Mouse (Mus musculus) thymus, postnatal 4 days (tissue): ENCODE results near the gene Zfp282.
"Not testable (repeated sequence)": the region's sequence is repeated elsewhere in the genome, so short reads cannot be mapped to it uniquely, and the experiment has no call there.

Source experiments
- DNase-seq: peaks from one replicate; pipeline ENCODE4 v3.0.0; 2021

The Zfp282 gene

DNA sequence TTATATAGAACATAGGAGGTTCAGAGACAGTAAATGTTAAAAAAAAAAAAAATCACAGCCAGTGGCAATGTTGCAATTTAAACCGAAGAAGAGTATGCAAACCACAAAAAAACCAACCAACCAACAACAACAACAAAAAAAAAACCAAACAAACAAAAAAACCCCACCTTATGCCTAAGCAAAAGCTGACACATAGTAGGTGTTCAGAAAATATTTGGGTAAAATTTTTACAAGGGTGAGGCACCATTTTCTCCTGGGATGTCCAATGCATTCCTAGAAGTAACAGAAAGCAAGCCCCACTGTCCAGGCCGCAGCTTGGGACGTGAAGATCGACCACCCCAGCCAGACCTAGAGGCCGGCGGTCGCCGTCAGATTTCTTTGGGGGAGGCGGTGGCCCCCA lies at the start of gene Zfp282:
TSS of gene Zfp282 (plus strand) at position 147 of the 400 bp plus-strand sequence.
- DNase-seq = no peak

GRCm38 (mm10) chr6:47827462-47827861 lies 49.5 kb upstream of the Zfp282 start:
- no peak for DNase-seq

GRCm38 (mm10) chr6:47828950-47829349 lies 48.1 kb upstream of the Zfp282 start:
- no peak for DNase-seq

DNA sequence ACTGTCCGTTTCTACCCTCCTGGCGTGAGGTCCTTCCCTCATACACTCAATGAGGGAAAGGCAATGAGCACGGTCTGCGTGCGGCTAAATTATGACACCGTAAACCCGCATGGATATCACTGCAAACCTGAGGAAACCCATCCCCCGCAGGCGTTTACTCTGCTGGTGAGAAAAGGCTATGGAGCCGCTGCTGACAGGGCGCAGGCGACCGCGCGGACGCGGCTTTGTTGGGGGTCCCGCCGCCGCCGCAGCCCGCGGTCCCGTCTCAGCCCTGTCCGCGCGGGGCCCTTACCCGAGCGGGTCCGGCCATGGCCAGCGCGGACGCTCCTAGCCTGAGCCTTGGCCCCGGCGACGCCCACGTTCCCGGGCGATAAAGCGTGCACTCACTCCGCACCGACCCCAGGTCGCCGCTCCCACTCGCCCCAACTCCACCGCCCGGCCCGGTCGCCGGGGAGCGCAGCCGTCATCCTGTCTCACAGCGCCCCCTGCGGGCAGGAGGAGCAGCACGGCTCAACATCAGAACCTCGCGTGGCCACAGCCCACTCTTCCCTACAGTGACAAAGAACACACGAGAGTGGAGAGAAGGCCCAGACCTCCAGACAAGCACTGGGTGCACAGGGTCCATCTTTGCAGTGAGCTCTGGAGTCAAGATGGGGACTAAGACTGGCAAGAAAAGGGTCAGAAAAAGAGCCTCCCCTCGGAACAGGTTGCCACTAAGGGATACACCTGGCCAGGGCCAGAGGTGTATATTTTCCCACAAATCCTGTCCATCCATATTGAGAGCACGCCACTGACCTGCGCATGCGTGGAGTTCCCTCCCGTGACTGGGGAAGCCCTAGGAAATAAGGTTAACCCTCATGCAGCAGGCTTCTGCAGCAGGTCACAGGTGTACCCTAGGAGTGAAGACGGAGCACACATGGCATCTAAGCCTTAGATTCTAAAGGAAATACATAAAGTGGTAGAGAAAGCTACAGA lies 46.6 kb upstream of the Zfp282 start, which contains the start of gene Zfp786:
TSS of gene Zfp786 (minus strand) at position 764 of the 975 bp plus-strand sequence.
- peak; percentile 98 for DNase-seq

- DNase-seq = no peak
Measured at GRCm38 (mm10) chr6:47832220-47832619, 44.8 kb upstream of the Zfp282 start.

GRCm38 (mm10) chr6:47835482-47835983 lies 41.5 kb upstream of the Zfp282 start, which contains the start of gene Zfp398:
Gene Zfp398 (plus strand): TSS chr6:47835661.
- peak; percentile 99 for DNase-seq

GRCm38 (mm10) chr6:47835984-47836521 lies 41.0 kb upstream of the Zfp282 start:
- peak; percentile 67 for DNase-seq

GRCm38 (mm10) chr6:47837630-47838029 lies 39.4 kb upstream of the Zfp282 start:
- DNase-seq = no peak

GRCm38 (mm10) chr6:47841077-47841476 lies 35.9 kb upstream of the Zfp282 start:
- DNase-seq = no peak

DNA sequence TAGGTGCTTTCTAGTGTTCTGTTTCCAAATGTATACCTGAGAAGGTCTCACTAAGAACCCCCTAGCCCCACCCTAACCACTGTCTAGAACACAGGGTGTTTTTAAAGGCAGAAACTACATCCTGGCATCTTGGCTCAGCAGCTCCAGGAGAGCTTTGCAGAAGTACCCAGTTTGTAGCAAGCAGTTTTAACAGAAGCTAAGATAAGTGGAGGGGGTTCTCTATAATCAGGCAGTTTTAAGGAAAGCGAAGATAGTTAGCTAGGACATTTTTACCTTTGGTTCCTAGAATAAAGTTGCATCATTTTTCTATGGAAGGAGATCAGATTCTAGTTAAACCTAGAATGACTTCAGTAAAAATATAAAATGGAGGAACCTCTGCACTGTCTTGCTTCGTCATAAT lies 35.2 kb upstream of the Zfp282 start:
- DNase-seq = no peak

DNA sequence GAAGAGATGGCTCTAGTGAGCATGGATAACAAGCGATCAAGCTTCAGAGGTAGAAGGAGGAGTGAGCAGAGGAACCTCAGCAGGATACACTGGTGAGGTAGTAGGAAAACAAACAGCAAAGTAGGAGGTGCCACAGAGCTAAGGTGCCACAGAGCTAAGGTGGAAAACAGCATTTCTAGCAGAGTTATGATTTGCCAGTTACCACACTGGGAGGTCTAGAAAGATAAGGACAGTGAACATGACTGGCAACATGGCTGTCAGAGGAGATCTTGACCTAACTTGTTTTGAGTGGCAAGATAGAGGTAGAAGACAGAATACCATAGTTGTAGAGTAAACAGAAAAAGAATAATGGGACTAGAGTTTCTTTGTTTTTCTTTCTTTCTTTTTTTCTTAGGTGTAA lies 34.7 kb upstream of the Zfp282 start:
- no peak for DNase-seq

DNA sequence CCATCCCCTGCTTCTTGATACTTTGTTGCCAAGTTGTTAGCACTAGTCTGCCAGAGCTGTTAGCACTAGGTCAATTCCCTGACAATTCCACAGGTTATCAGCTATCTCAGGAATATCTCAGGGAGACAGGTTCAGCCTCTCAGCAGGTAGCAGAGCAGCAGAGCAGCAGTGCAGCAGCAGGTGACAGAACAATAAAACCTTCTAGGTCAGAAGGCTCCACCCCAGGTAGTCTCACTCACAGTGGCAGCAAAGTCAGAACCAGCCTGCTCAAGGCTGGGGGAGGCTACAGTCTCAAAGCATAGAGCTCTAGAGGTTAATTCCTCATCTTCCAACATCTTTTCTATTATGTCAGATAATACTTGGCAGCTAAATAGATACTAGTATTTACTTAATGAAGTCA lies 31.2 kb upstream of the Zfp282 start:
- no peak for DNase-seq

DNA sequence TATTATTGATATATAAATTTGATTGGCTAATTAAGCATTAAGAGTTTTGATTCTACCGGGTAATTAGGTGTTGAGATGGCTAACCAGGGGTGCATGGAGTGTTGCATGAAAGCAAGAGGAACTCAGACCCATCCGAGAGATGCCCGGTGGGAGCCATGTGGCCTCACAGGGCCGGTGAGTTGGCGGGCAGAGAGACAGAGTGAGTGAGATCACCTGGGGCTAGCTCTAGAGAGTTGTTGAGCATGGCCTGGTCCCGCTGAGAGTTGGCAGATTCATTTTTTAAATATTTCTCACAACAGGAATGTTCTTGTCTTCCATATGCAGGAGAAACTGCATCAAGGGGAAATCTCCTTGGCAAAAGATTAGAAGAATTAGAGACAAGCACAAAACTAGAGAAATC lies 19.8 kb upstream of the Zfp282 start:
- no peak for DNase-seq

GRCm38 (mm10) chr6:47857729-47858128 lies 19.3 kb upstream of the Zfp282 start:
- DNase-seq = not testable (repeated sequence)

GRCm38 (mm10) chr6:47872266-47872665 lies 4.7 kb upstream of the Zfp282 start:
- no peak for DNase-seq

- DNase-seq = peak; percentile 82
Measured at GRCm38 (mm10) chr6:47877461-47878132, 593 bp downstream of the Zfp282 start.

- peak; percentile 40 for DNase-seq
Measured at GRCm38 (mm10) chr6:47878133-47878514, 1.1 kb downstream of the Zfp282 start.

GRCm38 (mm10) chr6:47878593-47878992 lies 1.6 kb downstream of the Zfp282 start:
- no peak for DNase-seq

DNA sequence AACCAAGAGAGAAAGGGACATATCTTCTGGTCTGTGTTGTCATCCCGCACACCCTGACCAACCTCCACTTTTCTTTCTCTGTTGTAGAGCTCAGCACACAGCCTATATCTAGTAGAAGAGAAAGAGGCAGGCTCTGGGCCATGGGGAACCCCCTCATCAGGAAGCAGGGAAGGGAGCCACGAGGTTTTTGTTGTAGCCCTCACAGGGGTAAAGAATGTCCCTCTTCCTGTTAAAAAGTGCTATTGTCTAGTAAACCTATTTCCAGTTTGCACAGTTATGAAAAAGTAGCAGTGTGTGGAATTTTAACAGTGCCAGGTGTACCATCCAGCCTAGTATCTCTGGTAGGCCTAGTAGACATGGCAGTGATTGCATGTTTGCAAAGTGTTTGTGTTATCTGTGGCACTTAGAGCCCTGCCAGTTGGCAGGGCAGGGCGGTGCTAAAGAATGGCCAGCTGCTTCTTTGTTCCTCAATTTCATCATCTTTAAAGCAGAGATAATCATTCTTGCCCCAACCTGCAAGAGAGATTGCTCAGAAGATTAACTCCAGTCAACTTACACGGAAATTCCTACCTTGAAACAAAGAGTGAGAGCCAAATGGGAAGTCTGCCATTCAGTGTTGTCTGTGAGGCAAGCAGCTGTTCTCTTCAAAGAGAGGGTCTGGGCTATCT lies 2.2 kb downstream of the Zfp282 start:
- DNase-seq = no peak

GRCm38 (mm10) chr6:47880166-47880565 lies 3.2 kb downstream of the Zfp282 start:
- DNase-seq = no peak

DNA sequence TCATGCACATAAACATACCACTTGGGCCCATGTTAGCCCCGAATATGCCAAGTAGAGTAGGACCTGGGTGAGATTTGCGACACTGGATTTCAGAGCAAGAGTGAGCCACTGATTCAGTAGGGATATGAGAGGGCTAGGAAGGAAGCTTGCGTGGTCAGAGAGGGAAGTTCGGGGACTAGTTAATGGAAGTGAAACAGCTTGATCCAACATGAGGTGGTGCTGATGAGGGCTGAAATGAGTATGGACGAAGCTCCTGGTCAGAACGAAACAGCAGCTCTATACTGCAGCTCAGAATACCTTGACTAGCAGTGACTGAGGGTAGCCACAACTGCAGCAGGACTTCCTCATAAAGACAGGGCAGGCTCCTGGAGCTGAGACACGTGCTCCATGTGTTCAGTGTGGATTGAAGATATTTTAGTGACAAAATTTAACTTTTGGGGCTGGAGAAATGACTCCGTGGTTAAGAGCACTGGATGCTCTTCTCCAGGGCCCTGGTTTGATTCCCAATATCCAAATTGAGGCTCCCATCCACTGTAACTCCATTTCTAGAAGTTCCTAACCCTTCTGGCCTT lies 11.9 kb downstream of the Zfp282 start:
- DNase-seq = no peak

DNA sequence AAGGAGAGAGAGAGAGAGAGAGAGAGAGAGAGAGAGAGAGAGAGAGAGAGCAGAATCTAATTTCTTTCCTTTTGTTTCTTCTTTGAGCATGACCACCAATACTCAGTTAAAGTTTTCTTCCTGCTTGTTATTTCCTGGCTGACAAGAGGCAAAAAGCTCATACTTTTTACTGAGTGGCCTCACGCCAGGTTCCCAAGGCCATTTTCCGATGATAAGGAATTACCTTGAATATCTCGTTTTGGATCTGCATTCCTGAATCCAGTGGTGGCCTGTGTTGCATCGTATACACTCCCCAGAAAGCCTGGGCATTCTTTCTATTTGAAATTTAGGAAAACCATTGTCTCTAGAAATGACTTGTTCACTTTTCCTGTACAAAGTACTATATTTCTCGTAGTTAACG lies 22.4 kb downstream of the Zfp282 start:
- no peak for DNase-seq
